Mouse (Mus musculus) forebrain, embryonic 14.5 days (tissue): ENCODE measurements at regions not wholly inside any gene's neighbourhood (a gene's known extent, or its start where the extent isn't known, plus 50 kb on each side); places are given as distances from the start of the nearest gene placed in this dataset.

ENCODE experiments used
- ATAC-seq: fragments of 200-750 bp; cut with Nextera tagmentation; 2 replicates; pipeline ENCODE4 v1.8.0; 2017; ENCODE audit warnings: mild to moderate bottlenecking, moderate library complexity
- DNase-seq: peaks from one replicate; pipeline ENCODE4 v3.0.0-alpha.2; 2015; ENCODE audit warnings: low spot score
- H3K27ac ChIP-seq: fragments of 300-500 bp; sonication (generic); 2 replicates; pipeline ENCODE4 v1.5.1; 2014; ENCODE audit warnings: low read depth, mild to moderate bottlenecking, control low read depth, low read length, moderate library complexity
- H3K27me3 ChIP-seq: fragments of 300-500 bp; sonication (generic); replicated peaks from 2 replicates; pipeline ENCODE4 v1.6.1; 2014; ENCODE audit warnings: low read length, control low read depth, mixed read lengths; ENCODE audit not compliant: control insufficient read depth, insufficient read depth
- H3K36me3 ChIP-seq: fragments of 300-500 bp; sonication (generic); 2 replicates; pipeline ENCODE4 v1.6.1; 2014; ENCODE audit warnings: low read length, control low read depth; ENCODE audit not compliant: control insufficient read depth, insufficient read depth
- H3K4me1 ChIP-seq: fragments of 300-500 bp; sonication (generic); 2 replicates; pipeline ENCODE4 v1.6.1; 2014; ENCODE audit warnings: antibody characterized with exemption, low read length, control low read depth; ENCODE audit not compliant: control insufficient read depth, insufficient read depth
- H3K4me2 ChIP-seq: fragments of 300-500 bp; sonication (generic); 2 replicates; pipeline ENCODE4 v1.6.1; 2014; ENCODE audit warnings: mild to moderate bottlenecking, control low read depth, low read length
- H3K4me3 ChIP-seq: fragments of 300-500 bp; sonication (generic); 2 replicates; pipeline ENCODE4 v1.5.1; 2014; ENCODE audit warnings: low read depth, low read length, control low read depth
- H3K9ac ChIP-seq: fragments of 300-500 bp; sonication (generic); 2 replicates; pipeline ENCODE4 v1.6.1; 2014; ENCODE audit warnings: mild to moderate bottlenecking, low read length, control low read depth, moderate library complexity
- H3K9me3 ChIP-seq: fragments of 300-500 bp; sonication (generic); replicated peaks from 2 replicates; pipeline ENCODE4 v1.6.1; 2016; ENCODE audit warnings: low read length, control low read depth, mixed read lengths; ENCODE audit not compliant: control insufficient read depth
- WGBS: fragments of 180-500 bp; shearing (Covaris S2); extraction: QIAGEN DNeasy Blood & Tissue Kit; methylation state at CpG from one replicate; pipeline ENCODE4 v1.1.7; 2014; 5-methylcytosine and 5-hydroxymethylcytosine counted together

DNA sequence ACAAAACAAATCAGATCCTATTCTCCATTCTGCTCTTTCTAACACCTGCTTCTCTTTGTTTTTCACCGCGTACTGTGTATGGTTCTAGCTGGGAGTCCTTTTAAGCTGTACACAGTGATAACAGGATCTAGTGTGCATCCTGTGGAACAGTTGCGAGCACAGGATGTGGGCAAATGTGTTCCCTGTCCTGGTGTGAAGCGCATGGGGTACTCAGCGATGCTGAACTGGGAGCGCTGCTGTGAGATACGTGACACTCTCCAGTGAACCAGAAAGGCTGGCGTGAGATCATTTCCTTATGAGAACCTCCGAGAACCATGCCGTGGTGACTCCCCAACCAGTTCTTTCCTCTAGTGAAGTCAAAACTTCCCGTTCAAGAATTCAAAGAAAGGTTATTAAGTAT lies 72.6 kb upstream of the Kif2a start:
- Histone ChIP-seq H3K9me3 (no peaks in the 10 kb centered on the region), H3K36me3 (no peaks in the 10 kb centered on the region), H3K4me1 (no peaks in the 10 kb centered on the region), H3K27ac (no peak overlapping the region), H3K27me3 (no peaks in the 10 kb centered on the region), H3K9ac (no peak overlapping the region), H3K4me2 (no peak overlapping the region), H3K4me3 (no peak overlapping the region)
- DNase-seq (no peak), ATAC-seq (no peak)
- 82% methylated on average over 11 of the region's 11 CpGs for WGBS

DNA sequence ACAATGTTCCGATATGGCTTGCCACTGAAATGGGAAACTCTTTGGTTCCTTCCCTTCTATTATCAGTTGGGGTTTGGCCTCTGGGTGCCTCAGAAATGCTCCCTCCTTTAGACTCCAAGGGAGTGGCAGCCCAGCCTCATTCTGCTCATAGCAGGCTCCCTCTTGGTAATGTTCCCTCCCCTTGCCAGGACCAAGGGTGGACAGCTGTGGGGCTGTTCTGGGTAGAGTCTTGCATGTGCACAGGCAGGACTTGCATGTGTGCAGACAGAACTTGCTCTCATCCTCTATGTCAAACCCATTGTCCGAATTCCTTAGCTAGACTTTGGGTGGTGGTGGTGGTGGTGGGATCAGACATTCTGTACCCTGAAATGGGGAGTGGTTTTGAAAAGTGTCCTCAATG lies 71.8 kb upstream of the Kif2a start:
- Histone ChIP-seq H3K27me3 (no peaks in the 10 kb centered on the region), H3K4me3 (no peak overlapping the region), H3K36me3 (no peaks in the 10 kb centered on the region), H3K4me1 (no peaks in the 10 kb centered on the region), H3K9ac (no peak overlapping the region), H3K4me2 (no peak overlapping the region), H3K9me3 (no peaks in the 10 kb centered on the region), H3K27ac (no peak overlapping the region)
- DNase-seq (no peak), ATAC-seq (no peak)
- 90% methylated on average over 2 of the region's 2 CpGs for WGBS

DNA sequence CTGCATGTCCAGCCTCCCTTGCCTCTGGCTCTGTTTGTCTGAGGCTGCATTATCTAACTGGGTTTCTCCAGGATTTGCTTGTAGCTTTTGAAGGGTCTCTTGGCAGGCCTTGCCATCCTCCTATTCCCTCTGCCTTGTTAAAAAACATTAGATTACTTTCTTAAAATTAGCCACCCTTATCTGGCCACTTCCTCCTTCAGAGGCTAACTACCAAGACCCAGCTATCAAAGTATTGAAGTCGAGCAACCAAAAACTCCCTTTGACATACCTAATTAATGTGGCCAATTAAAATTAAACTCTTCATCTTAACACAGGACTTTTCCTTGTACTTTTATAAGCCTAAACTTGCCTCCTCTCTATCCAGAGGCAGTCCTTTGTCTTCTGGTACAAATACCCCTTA lies 66.3 kb upstream of the Kif2a start:
- Histone ChIP-seq H3K9me3 (no peaks in the 10 kb centered on the region), H3K27me3 (no peaks in the 10 kb centered on the region), H3K27ac (no peak overlapping the region), H3K4me3 (no peak overlapping the region), H3K9ac (no peak overlapping the region), H3K4me2 (no peak overlapping the region), H3K4me1 (no peaks in the 10 kb centered on the region), H3K36me3 (no peaks in the 10 kb centered on the region)
- WGBS: 3% methylated on average over 1 of the region's 1 CpGs
- DNase-seq: no peak
- no peak for ATAC-seq

DNA sequence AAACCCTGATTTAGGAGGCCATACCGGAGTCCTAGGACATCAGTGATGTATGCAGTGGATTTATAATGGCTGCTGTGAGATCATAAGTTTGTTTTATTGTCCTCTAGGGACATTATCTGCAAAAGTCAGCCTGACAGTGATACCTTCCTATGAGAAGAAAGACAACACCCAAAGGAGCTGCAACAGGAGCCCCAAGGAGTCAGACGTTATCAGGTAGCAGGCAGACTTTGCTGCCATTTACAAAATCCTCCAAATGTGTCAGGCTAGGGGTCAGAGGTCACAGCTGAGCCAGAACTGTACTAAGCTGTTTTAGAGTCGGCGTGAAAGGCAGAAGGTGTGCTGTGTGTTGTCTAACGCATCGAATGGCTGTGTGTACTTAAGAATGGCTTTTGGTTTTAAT lies 65.4 kb upstream of the Kif2a start:
- Histone ChIP-seq H3K4me2 (no peak overlapping the region), H3K27ac (no peak overlapping the region), H3K4me1 (no peaks in the 10 kb centered on the region), H3K27me3 (no peaks in the 10 kb centered on the region), H3K4me3 (no peak overlapping the region), H3K9ac (no peak overlapping the region), H3K36me3 (no peaks in the 10 kb centered on the region), H3K9me3 (no peaks in the 10 kb centered on the region)
- 77% methylated on average over 6 of the region's 6 CpGs for WGBS
- DNase-seq: no peak
- ATAC-seq: no peak

DNA sequence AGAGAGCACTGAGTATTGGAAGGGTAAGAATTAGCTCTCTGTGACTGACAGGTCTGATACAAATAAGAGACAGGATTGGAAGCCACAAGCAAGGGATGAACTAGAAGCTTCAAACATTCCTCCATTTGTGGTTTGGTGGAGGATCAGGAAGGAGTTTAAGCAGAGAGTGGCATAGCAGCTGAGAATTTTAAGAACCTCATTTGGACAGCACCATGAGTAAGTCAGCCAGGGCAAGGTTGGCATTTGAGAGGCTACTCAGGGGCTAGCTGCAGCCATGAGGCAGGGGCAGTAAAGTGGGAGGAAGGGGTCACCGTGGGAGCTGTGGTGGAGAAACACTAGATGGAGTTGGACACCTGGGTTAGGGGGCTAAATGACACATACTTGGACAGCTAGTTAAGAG lies 56.2 kb upstream of the Kif2a start:
- no peak overlapping the region for H3K9ac ChIP-seq
- no peaks in the 10 kb centered on the region for H3K36me3 ChIP-seq
- ATAC-seq (no peak), DNase-seq (no peak)
- H3K9me3 ChIP-seq: no peaks in the 10 kb centered on the region
- 81% methylated on average over 1 of the region's 1 CpGs for WGBS
- no peak overlapping the region for H3K4me3 ChIP-seq
- no peak overlapping the region for H3K4me2 ChIP-seq
- no peak overlapping the region for H3K27ac ChIP-seq
- H3K27me3 ChIP-seq: no peaks in the 10 kb centered on the region
- 0 out of 2 replicates have a peak, but pooled peaks cover 4% of the 10 kb centered on the region for H3K4me1 ChIP-seq

DNA sequence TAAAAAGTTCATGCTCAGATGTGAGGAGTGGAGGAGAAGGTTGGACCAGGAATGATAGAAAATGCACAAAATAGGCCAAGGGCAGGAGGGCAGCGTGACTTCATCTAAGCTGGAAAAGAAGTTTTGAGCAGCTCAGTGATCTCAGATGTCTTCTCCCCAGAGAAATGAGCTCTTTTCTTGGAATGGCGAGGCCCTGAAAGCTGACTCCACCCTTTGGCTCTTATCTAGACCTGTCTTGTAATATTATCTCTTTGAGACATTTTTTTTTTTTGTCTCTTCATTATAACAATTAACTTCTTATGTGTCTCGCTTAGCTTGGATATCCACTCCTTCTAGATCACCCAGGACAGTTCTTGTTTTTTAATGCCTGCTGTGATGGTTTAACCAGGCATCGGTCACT lies 53.0 kb upstream of the Kif2a start:
- ATAC-seq: no peak
- H3K9ac ChIP-seq: no peak overlapping the region
- WGBS: 96% methylated on average over 4 of the region's 4 CpGs
- H3K4me2 ChIP-seq: no peak overlapping the region
- no peaks in the 10 kb centered on the region for H3K9me3 ChIP-seq
- peaks cover 4% of the 10 kb centered on the region; the same call in 1 of the 2 replicates for H3K4me1 ChIP-seq
- DNase-seq: no peak
- H3K27ac ChIP-seq: no peak overlapping the region
- H3K36me3 ChIP-seq: no peaks in the 10 kb centered on the region
- H3K27me3 ChIP-seq: no peaks in the 10 kb centered on the region
- H3K4me3 ChIP-seq: no peak overlapping the region

DNA sequence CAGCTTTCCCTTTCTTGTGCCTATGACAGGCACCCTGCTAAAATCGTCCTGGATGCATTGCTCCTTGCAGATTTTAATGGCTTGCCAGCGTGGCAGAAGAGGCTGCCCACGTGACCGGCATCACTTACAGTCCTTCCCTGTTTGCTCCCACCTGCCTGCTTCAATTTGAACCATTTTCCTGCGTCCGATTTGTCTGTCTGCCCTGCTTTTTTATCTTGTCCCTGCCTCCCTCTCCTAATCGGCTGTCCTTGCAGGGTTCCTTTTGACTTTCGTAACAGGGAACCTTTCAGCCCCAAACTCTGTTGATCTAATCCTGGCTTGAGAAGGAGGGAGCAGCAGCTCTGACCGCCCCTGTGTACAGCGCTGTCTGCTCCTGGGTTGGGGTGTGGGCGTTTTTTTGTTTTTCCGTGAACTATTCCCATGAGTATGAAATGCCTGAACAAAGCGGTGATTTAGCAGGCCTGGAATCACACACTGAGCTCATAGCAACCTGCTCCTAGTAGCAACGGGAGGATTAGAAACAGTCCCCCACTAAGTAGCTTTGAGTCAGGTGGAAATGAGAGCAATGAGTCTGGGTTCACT lies 51.2 kb upstream of the Kif2a start:
- H3K9ac ChIP-seq: peak overlapping the region; percentile 35
- under 1% methylated on average over 14 of the region's 14 CpGs for WGBS
- H3K27ac ChIP-seq: no peak overlapping the region
- no peaks in the 10 kb centered on the region for H3K27me3 ChIP-seq
- no peaks in the 10 kb centered on the region for H3K36me3 ChIP-seq
- H3K4me1 ChIP-seq: peaks cover 4% of the 10 kb centered on the region; the same call in 1 of the 2 replicates
- H3K4me3 ChIP-seq: peak overlapping the region; percentile 23
- ATAC-seq (peak; percentile 88), DNase-seq (peak; percentile 65)
- H3K4me2 ChIP-seq: peak overlapping the region; percentile 51
- no peaks in the 10 kb centered on the region for H3K9me3 ChIP-seq

DNA sequence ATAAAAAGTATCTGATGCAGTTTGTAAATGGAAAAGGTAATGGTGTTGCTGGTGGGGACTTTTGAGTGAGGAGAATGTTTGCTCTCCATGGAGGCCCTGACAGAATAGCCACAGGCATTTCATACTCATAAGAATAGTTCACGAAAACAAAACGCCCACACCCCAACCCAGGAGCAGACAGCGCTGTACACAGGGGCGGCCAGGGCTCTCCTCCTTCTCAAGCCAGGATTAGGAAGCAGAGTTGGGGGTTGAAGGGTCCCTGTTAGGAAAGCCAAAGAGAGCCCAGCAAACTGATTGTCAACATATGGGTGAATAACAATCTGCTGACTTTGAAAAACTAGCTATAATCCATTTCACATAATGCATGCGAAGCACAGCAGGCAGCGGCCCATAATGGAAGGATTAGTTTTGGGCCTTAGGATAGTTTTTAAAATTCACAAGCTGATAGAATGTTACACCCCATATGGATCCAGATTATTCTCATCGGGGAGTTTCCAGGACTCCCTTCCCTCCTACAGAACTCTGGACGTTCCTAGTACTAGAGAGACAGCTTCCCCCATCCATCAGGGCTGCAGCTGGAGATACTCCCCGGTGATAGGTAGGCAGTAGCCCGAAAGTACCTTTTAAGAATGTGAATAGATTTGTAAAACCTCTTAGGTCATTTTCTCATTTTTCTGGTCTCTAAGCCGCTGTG lies 50.6 kb upstream of the Kif2a start:
- Histone ChIP-seq H3K9me3 (no peaks in the 10 kb centered on the region), H3K27ac (no peak overlapping the region), H3K4me2 (peak overlapping the region; percentile 51), H3K27me3 (no peaks in the 10 kb centered on the region), H3K9ac (peak overlapping the region; percentile 35; the same call in 1 of the 2 replicates), H3K36me3 (no peaks in the 10 kb centered on the region), H3K4me3 (peak overlapping the region; percentile 23), H3K4me1 (peaks cover 4% of the 10 kb centered on the region; the same call in 1 of the 2 replicates)
- 7% methylated on average over 11 of the region's 11 CpGs for WGBS
- ATAC-seq (peak; percentile 59), DNase-seq (no peak)
